Mouse (Mus musculus): ENCODE measurements around the gene Krtap13. TPM values are rescaled to one million over a fixed set of nuclear protein-coding genes. Genes with fewer than 3 reads are reported as not detected.
A peak's percentile ranks its signal among the peaks of the same experiment; 100 is the strongest.

Krtap13 gene
- polyA plus RNA-seq, 1 experiment from 2014 or later = not detected

DNA sequence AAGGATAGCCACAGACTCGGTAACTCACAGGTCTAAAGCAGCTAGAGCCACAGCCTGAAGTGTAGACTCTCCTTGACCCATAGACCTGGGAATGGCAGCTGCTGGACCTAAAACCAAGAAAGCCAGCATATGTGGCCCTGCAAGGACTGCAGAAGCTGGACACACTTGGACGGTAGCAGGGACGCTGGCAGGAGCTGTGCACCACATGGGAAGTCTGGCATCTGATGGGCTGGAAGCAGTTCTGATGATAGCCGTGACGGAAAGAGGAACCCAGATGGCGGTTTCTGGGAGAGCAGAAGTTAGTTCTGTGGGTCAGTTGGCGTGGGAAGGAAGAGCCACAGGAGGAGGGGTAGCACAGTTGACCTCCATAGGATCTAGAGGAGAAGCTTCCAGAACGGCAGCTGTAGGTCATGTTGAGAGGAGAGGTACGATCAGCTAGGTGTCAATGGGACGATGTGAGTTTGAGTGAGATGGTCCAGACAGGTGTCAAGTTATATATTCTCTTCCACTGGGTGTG, 43.9 kb downstream of the Krtap13 start, which contains the start of gene 2310061N02Rik:
Gene 2310061N02Rik, minus strand, starts transcription at position 467 of the 517 bp plus-strand sequence.
- H3K9me3 ChIP-seq = no peaks in the 10 kb centered on the region
- no peak for ATAC-seq (ENCODE audit: low FRiP score, low read depth)
- H3K9ac ChIP-seq = no peak within 1 kb of the TSS
- no peaks in the 10 kb centered on the region for H3K36me3 ChIP-seq
- H3K27me3 ChIP-seq = no peaks in the 10 kb centered on the region
- H3K4me1 ChIP-seq = no peaks in the 10 kb centered on the region
- no peak within 1 kb of the TSS for H3K4me3 ChIP-seq
- 88% methylated on average over 10 of the region's 10 CpGs for WGBS
- H3K27ac ChIP-seq = no peak within 1 kb of the TSS
- no peak within 1 kb of the TSS for H3K4me2 ChIP-seq (replicated peaks)

DNA sequence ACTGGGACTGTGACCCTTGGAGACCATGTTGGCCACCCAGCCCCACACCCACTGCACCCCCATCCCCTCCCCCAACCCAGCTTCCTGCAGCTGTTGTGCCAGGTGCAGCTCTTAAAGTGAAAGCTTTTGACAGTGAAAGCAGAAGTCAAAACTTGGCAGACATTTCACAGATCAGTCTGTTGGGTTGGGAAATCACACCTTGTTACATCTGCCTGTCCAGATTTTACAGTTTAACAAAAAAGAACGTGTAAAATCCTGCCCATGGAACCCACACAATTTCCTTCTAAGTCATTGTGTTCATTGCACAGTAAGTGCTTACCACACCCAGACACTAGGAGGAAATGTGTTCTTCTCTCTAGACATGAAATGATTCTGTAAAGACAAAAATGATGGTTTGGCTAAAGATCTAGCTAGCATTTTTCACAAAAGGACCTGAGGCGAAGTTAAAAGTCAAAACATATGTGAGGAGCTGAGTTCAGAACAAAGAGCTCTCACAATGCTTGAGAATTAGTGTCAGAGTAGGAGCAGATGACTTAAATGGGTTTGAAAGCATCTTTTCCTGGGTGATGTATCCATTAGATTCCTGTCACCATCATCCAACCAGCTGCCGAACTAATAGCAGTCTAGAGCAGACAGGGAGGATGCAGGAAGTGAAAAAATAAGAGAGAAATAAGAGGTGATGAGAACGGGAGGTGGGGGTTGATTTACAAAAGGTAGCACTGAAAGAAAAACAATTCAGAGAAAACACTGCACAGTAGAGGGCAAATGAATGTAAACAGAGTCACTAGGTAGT, 50.2 kb downstream of the Krtap13 start:
- H3K36me3 ChIP-seq = no peaks in the 10 kb centered on the region
- 0 out of 2 replicates have a peak, but pooled peaks cover 11% of the 10 kb centered on the region for H3K4me1 ChIP-seq
- H3K27ac ChIP-seq = no peak overlapping the region
- no peak overlapping the region for H3K4me2 ChIP-seq (replicated peaks)
- WGBS = 38% methylated on average over 4 of the region's 4 CpGs
- peak; percentile 66; the same call in 1 of the 2 replicates for ATAC-seq (ENCODE audit: low FRiP score, low read depth)
- no peaks in the 10 kb centered on the region for H3K27me3 ChIP-seq
- H3K9ac ChIP-seq = no peak overlapping the region
- H3K4me3 ChIP-seq = no peak overlapping the region
- no peaks in the 10 kb centered on the region for H3K9me3 ChIP-seq

Other genes with a start within 250 kb of the Krtap13 start
- gene Cldn17, start 244.7 kb downstream of the Krtap13 start, polyA plus RNA-seq (2015; fragmentation: Nextera tagmentation; extraction: Ambion mirVana) = not detected in 2 replicates
- 4.1 and 5.4 TPM in 2 replicates for gene Cldn8, start 188.5 kb downstream of the Krtap13 start, polyA plus RNA-seq (2015; fragmentation: Nextera tagmentation; extraction: Ambion mirVana)
- not detected in 2 replicates for gene Krtap24-1, start 139.4 kb downstream of the Krtap13 start, polyA plus RNA-seq (2015; fragmentation: Nextera tagmentation; extraction: Ambion mirVana)
- not detected in 2 replicates for gene 2310079G19Rik, start 124.0 kb downstream of the Krtap13 start, polyA plus RNA-seq (2015; fragmentation: Nextera tagmentation; extraction: Ambion mirVana)
- not detected in 2 replicates for gene Krtap26-1, start 103.8 kb downstream of the Krtap13 start, polyA plus RNA-seq (2015; fragmentation: Nextera tagmentation; extraction: Ambion mirVana)
- not detected in 2 replicates for gene Krtap27-1, start 80.0 kb downstream of the Krtap13 start, polyA plus RNA-seq (2015; fragmentation: Nextera tagmentation; extraction: Ambion mirVana)
- not detected in 2 replicates for gene 2310061N02Rik, start 43.7 kb downstream of the Krtap13 start, polyA plus RNA-seq (2015; fragmentation: Nextera tagmentation; extraction: Ambion mirVana)
- not detected in 2 replicates for gene Krtap13-1, start 22.8 kb downstream of the Krtap13 start, polyA plus RNA-seq (2015; fragmentation: Nextera tagmentation; extraction: Ambion mirVana)
- gene 2310034C09Rik, start 7.2 kb upstream of the Krtap13 start, polyA plus RNA-seq (2015; fragmentation: Nextera tagmentation; extraction: Ambion mirVana) = not detected in 2 replicates
- gene 2310057N15Rik, start 22.6 kb upstream of the Krtap13 start, polyA plus RNA-seq (2015; fragmentation: Nextera tagmentation; extraction: Ambion mirVana) = not detected in 2 replicates
- not detected in 2 replicates for gene Gm5965, start 26.3 kb upstream of the Krtap13 start, polyA plus RNA-seq (2015; fragmentation: Nextera tagmentation; extraction: Ambion mirVana)
- not detected in 2 replicates for gene Gm20741, start 60.6 kb upstream of the Krtap13 start, polyA plus RNA-seq (2015; fragmentation: Nextera tagmentation; extraction: Ambion mirVana)
- not detected in 2 replicates for gene Krtap15, start 68.6 kb upstream of the Krtap13 start, polyA plus RNA-seq (2015; fragmentation: Nextera tagmentation; extraction: Ambion mirVana)
- not detected in 2 replicates for gene Krtap14, start 74.5 kb upstream of the Krtap13 start, polyA plus RNA-seq (2015; fragmentation: Nextera tagmentation; extraction: Ambion mirVana)
- not detected in 2 replicates for gene Krtap19-1, start 117.8 kb upstream of the Krtap13 start, polyA plus RNA-seq (2015; fragmentation: Nextera tagmentation; extraction: Ambion mirVana)
- gene Krtap19-2, start 122.6 kb upstream of the Krtap13 start, polyA plus RNA-seq (2015; fragmentation: Nextera tagmentation; extraction: Ambion mirVana) = not detected in 2 replicates
- gene Krtap19-3, start 126.4 kb upstream of the Krtap13 start, polyA plus RNA-seq (2015; fragmentation: Nextera tagmentation; extraction: Ambion mirVana) = not detected in 2 replicates
- gene Krtap19-4, start 133.5 kb upstream of the Krtap13 start, polyA plus RNA-seq (2015; fragmentation: Nextera tagmentation; extraction: Ambion mirVana) = not detected in 2 replicates
- not detected in 2 replicates for gene Krtap19-5, start 144.8 kb upstream of the Krtap13 start, polyA plus RNA-seq (2015; fragmentation: Nextera tagmentation; extraction: Ambion mirVana)
- gene Krtap19-9b, start 180.6 kb upstream of the Krtap13 start, polyA plus RNA-seq (2015; fragmentation: Nextera tagmentation; extraction: Ambion mirVana) = not detected in 2 replicates
- not detected in 2 replicates for gene Krtap16-3, start 211.2 kb upstream of the Krtap13 start, polyA plus RNA-seq (2015; fragmentation: Nextera tagmentation; extraction: Ambion mirVana)